Mouse (Mus musculus) 3T3-L1 (cell line): ENCODE results near the gene Cnih2.
A peak's percentile ranks its signal among the peaks of the same experiment; 100 is the strongest.

Source experiments
- DNase-seq: peaks from one replicate; pipeline ENCODE4 v3.0.0-alpha.2; 2015; ENCODE audit warnings: low read depth, low spot score

Cnih2 gene

DNA sequence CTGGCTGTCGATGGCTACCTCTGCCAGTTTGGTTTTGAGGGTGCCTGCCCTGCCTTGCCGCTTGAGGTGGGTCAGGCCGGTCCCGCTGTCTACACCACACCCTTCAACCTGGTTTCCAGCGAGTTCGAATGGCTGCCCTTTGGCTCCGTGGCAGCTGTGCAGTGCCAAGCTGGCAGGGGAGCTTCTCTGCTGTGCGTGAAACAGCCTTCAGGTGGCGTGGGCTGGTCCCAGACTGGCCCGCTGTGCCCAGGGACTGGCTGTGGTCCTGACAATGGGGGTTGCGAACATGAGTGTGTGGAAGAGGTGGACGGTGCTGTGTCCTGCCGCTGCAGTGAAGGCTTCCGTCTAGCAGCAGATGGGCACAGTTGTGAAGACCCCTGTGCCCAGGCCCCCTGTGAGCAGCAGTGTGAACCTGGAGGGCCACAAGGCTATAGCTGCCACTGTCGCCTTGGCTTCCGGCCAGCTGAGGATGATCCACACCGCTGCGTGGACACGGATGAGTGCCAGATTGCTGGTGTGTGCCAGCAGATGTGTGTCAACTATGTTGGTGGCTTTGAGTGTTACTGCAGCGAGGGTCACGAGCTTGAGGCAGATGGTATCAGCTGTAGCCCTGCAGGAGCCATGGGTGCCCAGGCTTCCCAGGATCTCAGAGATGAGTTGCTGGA, 29.6 kb downstream of the Cnih2 start:
- DNase-seq = peak; percentile 58

DNA sequence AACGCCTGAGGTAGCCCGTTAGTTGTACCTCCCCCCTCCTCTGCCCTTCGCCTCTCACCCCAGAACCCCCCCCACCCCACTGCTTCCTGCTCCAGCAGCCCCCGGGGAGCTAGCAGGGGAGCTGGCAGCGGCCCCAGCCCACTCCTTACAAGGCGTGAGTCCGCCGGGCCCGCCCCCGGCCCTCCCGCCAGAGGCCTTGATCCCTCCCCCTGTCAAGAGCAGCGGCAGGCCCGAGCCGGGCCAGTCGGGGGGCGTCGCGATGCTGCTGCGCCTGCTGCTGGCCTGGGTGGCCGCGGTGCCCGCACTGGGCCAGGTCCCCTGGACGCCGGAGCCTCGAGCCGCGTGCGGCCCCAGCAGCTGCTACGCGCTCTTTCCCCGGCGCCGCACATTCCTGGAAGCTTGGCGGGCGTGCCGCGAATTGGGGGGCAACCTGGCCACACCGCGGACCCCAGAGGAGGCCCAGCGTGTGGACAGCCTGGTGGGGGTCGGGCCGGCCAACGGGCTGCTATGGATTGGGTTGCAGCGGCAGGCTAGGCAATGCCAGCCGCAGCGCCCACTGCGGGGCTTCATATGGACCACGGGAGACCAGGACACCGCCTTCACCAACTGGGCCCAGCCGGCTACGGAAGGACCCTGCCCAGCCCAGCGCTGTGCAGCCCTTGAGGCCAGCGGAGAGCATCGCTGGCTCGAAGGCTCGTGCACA, 30.3 kb downstream of the Cnih2 start, which contains the start of gene Cd248:
TSS of gene Cd248 (plus strand) at position 212 of the 703 bp plus-strand sequence.
- DNase-seq = peak; percentile 79

DNA sequence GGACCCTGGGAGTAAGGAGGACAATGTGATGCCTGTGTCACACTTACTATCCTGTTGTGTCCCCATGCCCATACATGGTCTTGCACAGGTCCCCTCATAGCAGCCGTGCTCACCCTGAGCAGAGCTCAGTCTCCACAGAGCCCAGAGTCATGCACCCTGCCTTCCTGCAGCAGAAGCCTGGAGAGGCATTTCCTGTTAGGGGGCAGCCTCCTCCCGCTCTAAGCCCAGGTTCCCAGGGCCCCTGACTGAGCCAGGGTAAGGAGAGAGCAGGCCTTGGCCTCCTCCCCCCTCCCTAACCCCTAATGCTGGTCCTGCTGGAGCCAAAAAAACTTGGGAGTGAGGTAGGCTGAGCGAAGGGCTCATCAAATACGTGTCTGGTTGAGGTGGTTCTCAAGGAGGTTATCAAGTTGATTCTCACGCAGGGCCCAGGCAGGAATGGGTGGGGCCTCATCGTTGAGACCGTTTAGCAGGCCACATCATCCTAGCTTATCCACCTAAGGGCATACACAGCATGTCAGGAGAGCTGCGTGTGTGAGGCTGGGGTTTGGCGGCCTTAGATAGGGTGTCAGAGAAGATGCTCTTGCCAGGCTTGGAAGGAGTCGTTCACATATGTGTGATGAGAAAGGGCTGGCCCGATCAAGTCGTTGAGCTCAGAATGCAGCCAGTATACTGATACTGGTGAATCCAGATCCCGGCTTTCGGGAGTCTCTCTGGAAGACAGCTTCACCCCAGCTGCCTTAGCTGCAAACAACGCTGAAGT, 31.1 kb downstream of the Cnih2 start:
- peak; percentile 81 for DNase-seq

DNA sequence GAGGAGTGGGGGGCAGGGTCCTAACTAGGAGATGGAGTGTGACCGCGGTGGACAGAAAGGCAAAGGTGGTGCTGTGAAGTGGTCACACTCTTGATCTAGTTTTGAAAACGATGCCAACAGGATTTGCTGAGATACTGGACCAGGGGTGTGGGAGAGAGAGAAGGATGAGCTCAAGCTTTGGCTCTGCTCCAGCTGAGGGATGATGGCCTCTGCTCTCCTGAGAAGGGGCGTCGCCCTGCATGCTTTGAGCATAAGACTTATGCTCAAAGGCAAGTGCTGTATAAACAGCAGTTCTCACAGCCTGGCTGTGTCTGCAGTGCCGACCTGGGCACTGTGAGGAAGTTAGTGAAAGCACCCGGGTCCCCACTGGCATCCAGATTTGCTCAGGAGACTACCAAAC, 33.2 kb downstream of the Cnih2 start:
- peak; percentile 91 for DNase-seq

DNA sequence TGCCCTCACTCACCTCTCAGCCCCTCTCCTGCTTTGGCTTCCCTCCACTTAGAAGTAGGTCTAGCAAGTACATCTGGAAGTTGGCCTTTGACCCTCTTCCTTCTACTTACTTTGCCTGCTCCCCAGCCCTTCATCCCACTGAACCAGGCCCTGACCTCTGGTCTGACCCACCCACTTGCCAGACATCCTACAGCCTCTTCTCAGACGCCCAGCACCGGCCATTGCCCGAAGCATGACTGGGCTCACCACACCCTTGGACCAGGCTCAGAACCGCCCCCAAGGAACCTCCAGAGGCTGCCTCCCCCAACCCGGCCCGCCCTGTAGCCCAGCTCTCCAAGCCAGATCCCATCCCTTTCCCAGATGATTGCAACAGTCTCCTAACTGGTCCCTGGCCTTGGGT, 35.9 kb downstream of the Cnih2 start:
- peak; percentile 90 for DNase-seq

DNA sequence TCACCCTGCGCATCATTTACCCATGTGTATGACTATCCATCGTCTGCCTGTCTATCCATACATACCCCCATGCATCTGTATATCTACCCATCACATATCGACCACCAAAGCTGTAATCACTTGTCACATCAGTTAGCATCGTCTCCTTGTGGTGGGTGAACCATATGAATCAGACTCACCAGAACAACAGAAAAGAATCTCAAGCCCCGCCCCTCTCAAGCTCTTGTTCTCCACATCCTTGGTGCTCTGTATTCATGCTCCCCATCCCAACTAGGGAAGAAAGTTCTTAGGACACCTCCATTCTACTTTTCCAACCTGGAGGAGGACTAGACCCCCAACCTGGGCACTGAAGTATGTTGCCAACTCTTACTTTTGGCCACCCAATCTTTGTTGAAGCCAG, 36.3 kb downstream of the Cnih2 start:
- peak; percentile 91 for DNase-seq

DNA sequence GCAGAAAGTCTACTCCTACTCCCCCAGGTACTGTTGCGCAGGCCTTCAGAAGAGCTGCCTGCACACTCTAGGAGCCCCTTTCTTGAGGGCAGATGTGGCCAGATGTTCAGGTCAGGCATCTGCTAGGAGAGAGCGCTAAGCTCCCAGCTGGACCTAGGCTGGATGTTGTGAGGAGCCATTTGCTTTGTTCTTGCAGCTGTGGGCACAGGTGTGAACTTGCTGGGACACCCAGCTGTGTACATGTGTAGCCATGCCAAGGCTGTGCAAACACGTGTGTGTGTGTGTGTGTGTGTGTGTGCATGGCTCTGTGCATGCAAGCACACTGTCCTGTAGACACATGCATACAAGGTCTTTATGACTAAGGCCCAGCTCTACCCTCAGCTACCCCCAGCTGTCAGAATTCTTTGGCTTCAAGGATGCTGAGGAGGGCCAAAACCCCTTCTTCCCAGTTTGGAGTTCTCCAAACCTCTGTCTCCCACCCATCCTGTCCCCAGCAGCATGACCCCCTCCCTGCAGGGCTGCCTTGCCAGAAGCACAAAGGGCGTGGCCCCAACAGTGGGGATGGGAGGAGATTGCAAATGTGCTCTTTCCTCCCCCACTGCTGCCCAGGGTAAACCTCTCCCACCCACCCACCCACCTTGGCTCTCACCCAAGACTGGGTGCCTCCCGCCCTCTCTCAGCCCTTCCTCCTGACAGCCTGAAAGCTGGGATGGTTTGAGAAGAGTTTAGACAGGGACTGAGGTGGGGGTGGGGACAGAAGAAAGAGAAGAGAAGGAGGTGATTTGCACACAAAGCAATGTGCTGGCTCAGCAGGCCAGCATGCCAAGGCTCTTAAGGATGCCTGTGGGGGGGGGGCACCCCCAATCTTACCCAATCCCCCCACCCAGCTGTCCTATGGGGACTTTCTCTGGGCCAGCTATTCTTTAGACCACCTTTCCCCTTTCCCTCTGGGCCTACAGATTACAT, 37.7 kb downstream of the Cnih2 start:
- DNase-seq = peak; percentile 63

DNA sequence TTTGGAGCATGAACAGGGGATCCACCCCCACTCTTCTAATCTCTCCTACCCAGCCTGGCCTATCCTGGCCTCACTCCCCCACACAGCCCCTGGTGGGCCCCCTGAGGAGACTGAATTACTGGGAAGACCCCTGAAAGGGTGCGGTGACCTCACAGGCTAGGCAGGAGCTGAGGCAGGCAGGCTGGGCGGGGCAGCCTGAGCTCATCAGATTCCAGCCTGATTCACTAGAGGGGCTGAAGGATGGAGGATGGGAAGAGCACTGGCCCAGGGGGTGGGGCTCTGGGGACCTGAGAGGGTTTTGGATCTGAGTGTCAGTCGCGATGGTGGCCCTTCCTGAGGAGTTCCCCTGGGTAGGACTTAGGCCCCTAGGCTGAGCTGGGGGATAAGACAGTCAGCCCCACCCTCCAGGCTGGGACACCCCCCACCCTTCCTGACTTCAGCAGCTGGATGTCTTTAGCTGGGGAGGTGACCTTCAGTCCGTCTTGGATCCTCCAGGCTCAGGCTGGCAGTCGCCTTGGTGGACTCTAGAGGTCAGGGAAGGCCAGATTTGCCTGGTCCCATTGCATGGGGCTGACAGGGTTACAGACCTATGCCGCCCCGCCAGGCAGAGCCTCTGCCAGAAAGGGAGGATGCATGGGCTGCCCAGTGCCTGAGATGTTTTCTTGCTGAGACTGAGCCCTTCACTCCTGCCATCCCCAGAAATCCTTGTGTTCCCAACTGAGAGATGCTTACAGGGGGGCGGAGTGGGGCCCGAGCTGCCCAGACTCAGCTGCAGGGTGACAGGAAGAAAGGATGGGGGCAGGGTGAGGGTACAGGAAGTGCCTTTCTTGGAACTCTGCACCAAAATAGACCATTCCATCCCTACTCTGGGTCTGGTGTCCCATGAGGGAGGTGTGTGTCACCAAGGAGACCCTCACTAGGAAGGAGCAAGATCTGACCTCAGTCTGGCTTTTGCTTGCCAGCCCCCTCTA, 39.2 kb downstream of the Cnih2 start:
- DNase-seq = peak; percentile 76

DNA sequence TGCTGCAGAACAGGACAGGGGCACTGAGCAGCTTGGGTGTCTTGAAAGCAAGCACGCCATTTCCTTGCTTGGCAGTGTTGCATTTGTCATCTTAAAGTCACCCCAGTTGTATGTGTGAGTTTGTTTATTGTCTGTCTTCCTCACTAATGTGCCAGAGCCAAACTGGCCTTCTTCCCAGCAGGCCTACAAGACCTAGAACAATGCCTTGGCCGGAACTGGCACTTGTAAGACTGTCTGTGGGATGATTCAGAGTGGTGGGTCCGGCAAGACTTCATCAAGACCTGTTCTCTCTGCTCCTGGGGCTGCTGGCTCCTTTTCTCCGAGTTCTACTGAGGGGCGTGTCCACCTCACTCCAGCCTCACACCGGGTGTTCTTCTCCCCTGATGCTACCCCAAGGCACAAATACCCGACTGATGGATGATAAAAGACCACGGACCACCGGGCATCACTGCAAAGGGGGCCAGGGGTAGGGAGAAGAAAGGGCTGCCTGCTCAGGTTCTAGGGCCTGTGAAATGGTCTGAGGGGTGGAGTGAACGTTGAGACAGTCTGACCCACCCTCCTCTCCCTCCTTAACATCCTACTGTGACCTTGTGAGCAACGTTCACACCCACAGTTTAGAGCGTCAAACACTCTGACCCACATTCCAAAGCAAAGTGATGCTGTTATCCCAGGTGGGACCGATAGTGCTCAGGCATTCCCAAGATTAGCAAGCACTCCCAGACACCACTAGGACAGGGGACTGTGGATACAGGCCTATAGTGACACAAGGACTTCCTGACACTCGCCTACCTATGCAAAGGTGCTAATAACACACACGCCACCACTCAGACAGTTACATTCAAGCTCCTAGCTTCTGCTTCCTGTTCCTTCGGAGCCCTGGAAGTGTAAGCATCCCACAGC, 40.2 kb downstream of the Cnih2 start:
- peak; percentile 87 for DNase-seq

DNA sequence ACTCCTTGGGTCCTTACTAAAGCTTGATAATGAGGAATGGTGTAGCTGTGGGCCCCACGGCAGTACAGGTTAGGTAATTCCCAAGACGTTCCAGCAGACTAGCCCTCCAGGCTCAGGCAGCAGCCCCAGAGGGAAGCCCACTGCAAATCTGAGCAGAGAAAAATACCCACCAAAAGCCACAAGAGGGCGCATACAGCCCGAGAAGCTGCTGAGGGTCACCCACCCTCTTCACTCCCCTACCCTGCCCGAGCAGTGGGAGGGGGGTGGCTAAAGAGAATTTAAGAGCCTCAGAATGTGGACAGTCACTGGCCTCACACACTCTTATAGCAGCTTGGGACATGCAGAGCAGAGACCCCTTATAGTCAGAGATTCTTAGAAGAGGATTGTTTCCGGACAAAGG, 42.1 kb downstream of the Cnih2 start:
- DNase-seq = peak; percentile 72

DNA sequence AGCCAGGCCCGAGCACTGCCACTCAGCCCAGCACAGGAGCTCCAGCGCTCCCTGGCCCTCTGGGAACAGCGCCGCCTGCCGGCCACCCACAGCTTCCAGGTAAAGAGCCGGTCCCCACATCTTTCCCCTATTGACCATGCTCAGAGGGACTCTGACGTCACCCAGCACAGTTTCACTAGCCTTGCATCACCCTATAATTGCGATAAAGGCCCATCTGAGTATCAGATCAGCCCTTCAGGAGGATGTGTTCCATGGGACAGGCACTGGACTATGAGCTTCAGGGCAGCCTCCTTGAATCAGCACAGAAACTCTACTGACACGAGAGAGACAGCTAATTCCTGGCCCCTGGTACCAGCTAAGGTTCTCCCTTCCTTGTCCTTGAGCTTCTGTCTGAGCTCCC, 44.4 kb downstream of the Cnih2 start:
- DNase-seq = peak; percentile 95

DNA sequence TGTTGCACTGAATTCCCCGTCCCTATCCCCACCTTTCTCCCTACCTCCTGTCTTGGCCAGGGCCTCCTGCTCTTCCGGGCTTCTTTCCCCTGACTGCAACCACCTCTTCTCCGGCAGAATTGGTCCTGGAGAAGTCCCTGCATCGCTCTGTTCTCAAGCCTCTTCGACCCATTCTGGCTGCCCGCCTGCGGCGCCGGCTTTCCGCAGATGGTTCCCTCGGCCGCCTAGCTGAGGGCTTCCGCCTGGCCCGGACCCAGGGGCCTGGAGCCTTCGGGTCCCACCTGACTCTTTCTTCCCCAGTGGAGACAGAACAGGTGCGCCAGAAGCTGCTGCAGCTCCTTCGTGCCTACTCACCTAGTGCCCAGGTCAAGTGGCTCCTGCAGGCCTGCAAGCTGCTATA, 45.5 kb downstream of the Cnih2 start:
- no peak for DNase-seq

DNA sequence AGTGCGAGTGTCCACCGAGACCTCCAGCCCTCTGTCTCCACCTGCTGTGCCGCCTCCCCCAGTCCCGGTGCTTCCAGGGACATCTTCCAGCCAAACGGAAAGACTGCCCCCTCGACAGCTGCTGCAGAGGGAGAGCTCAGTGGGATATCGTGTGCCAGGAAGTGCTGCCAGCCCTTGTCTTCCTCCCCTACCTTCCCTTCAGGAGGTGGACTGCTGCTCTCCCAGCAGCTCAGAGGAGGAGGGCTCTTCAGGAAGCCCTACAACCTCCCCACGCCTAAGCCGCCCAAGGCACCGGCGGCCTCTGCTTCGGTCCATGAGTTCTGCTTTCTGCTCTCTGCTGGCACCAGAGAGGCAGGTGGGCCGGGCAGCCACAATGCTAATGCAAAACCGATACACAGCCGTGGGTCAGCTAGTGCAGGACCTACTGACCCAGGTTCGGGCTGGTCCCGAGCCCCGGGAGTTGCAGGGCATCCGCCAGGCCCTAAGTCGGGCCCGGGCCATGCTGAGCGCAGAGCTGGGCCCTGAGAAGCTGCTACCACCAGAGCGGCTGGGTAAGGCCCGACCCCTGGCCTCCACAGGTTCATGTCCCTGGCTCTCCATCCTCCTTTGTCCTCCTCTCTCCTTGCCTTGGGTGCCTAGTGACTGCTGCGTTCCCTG, 46.0 kb downstream of the Cnih2 start:
- no peak for DNase-seq

DNA sequence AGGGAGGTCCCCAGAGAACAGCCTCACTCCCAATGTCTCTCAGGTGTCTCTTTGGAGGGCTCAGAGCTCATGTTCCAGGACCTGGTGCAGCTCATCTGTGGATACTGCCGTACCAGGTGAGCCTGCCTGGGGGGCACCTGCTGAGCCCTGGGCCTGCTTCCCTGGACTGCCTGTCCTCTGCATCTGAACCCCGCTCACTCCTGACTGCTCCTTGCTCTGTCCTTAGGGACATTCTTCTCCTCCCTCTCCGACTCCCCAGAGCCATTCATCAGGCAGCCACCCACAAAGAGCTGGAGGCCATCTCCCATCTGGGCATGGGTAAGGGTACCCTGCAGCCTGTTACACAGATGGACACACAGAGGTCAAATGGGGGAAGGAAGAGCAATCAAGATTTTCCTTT, 46.8 kb downstream of the Cnih2 start:
- peak; percentile 26 for DNase-seq

DNA sequence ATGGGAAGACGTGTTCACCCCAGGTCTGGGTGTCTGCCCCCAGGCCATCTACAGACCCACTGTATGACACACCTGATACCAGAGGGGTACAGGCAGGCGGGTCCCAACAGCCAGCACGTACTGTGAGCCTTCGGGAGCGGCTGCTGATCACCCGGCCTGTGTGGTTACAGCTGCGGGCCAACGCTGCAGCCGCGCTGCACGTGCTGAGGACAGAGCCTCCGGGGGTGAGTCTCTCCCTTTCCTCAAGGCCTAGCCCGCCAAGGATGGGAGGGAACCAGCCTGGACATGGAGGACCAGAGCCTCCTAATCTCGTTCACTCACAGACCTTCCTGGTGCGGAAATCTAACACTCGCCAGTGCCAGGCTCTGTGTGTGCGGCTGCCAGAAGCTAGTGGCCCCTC, 47.3 kb downstream of the Cnih2 start:
- peak; percentile 64 for DNase-seq

DNA sequence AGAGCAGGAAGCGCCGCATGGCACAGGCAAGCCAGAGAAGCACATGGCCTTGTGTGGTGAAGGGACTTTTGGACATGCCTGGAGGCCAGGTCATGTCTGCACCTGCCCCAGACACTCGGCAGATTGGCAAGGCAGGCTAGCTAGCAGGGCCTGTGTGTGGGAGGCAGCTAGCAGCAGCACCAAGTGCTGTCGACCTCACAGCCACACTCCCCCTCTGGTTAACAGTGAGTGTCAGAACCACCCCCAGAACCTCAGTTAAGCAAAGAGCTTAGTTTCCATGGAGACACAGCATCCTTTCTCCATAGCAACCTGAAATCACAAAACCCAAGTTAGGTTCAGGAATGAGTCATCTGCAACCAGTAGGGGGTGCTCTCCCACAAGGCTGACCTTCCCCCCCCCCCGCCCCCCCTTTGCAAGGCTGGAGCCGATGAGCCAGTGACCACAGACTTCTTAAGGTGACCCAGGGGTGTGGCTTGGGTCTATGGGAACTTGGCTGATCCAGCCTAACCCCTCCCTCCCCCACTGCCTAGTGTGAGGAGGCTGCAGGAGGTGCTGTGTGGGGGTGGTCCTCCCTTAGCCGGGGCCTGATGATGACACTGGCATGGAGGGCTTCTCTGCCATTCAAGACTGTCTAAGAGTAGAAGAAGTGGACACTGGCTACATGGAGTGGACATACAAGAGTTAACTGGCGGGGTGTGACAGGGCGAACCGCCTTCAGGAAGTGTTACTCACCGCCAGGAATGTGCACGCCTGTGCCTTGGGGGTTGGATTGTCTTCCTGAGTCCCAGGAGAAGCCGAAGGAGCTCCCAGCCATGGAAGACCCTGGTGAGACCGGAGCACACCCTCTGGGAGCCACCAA, 48.0 kb downstream of the Cnih2 start, which contains the start of gene Rin1:
TSS of gene Rin1 (plus strand) at position 435 of the 859 bp plus-strand sequence.
- DNase-seq = peak; percentile 98

DNA sequence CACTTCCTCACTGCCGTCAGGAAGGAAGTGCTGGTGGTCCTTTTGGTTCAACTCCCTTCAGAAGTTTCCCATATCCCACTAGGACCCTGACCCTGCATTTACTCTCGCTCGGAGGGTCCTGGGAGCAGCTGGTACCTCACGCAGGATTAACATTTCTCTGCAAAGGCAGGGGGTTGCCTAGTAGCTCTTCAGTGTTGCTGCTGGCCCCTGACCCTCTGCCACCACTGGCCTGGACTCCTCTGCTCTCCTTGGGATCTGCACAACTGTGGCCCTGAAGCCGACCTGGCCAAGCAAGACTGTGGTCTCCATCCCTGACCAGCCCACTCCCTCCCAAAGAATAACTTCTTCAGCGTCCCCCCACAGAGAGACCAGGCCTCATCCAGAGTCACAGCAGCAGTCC, 49.0 kb downstream of the Cnih2 start:
- no peak for DNase-seq
